Mouse (Mus musculus): Measurements from ENCODE around the gene Olfr1491.

The Olfr1491 gene

DNA sequence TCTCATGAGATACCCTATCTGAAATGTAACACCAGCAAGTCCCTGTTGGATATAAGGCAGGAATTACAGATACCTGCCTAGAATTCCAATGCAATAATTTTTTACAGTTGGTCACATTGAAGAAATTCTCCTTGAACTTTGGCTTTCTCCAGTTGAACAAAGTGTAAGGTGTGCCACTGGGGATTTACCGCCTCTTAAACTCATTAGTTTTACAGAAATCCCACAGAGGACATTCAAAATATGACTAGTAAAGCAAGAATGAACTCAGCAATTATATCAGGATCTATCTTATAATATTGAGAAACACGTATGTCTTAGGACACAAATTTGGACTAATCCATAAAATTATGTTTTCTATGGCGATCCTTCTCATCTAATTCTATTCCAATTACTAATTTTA lies at the start of gene Olfr1491:
Gene Olfr1491 (plus strand): TSS at position 301 of the 400 bp plus-strand sequence.
- DNase-seq (ENCODE audit: low spot score in 2 of 2): no peak

DNA sequence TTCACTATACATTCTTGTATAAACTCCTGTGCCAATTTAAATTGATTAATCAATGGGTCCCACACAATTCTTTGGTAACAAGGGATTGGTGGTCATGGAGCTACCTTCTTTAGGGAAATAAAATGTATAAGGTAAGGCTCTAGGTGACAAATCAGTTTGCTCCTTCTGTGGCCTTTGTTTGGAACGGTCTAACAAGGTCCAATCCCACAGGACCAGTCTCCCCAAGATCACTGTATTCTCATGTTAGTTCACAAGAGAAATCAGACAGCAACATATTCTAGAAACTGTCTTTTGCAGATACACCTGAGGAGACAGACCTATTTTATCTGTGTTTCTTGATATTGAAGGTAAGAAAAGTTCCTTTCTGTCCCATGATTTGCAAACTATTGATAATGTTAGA lies 46.3 kb upstream of the Olfr1491 start, which contains the start of gene Olfr1490:
Gene Olfr1490 (plus strand): TSS at position 301 of the 400 bp plus-strand sequence.
- no peak for DNase-seq (ENCODE audit: low spot score in 2 of 2)

DNA sequence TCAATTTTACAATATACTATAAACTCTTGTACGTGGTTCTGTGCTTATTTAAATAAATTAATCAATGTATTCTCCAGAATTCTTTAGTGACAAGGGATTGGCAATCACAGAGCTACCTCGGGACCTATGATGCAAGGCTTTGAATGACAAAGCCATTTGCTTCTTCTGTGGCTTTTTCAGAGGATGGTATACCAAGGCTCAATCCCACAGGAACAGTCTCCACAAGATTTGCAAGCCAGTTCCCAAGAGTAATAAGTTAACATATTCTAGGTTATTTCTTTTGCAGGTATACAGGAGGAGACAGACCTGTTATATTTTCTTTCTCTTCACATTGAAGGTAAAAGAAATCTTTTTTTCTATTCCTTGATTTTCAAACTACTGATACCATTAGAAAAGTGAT lies 25.9 kb downstream of the Olfr1491 start, which contains the start of gene Olfr1493-ps1:
Gene Olfr1493-ps1 (plus strand): TSS at position 301 of the 400 bp plus-strand sequence.
- no peak for DNase-seq (ENCODE audit: low spot score in 2 of 2)

DNA sequence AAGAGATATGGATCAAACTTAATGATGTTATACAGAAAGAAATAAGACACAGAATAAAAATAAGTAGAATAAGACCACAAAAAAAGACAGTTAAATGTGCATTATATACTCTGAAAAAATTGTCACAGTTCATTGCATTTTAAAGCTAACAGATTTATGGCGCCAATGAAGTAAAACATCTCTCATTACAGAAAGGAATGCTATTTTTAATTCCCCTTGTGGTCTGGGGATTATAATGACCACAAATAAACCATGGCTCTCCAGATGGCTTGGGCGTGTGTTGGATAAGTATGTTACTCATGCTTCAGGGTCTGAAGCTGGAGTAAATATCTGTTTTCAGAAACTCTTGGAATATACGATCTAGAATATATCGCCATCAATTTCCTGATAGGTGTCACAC lies 42.4 kb downstream of the Olfr1491 start, which contains the start of gene Olfr1494:
Gene Olfr1494 (plus strand): TSS at position 301 of the 400 bp plus-strand sequence.
- DNase-seq (ENCODE audit: low spot score in 2 of 2): no peak

DNA sequence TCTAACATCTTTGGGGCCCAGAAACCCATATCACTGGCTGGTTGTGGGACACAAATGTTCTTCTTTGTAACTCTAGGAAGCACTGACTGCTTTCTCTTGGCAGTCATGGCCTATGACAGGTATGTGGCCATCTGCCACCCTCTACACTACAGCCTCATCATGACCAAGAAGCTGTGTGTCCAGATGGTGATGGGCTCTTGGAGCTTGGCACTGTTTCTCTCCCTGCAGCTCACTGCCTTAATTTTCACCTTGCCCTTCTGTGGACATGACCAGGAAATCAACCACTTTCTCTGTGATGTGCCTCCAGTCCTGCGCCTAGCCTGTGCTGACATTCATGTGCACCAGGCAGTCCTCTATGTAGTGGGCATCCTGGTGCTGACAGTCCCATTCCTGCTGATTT lies 52.3 kb downstream of the Olfr1491 start:
- no peak for DNase-seq (ENCODE audit: low spot score in 2 of 2)
